Mouse (Mus musculus) G1E (cell line): ENCODE data around the gene Spaca4.

Experiments
- CTCF ChIP-seq: IDR thresholded peaks from 2 replicates; pipeline ENCODE4 v1.5.1; 2012; ENCODE audit warnings: low read depth, low read length, inconsistent platforms, mixed read lengths
- GATA1 ChIP-seq: IDR thresholded peaks from 2 replicates; pipeline ENCODE4 v1.6.1; 2012; ENCODE audit warnings: borderline replicate concordance, low read length, inconsistent platforms, mixed read lengths
- GATA2 ChIP-seq: IDR thresholded peaks from 2 replicates; pipeline ENCODE4 v1.6.1; 2012; ENCODE audit warnings: low read depth, low read length, inconsistent platforms, borderline replicate concordance

DNA sequence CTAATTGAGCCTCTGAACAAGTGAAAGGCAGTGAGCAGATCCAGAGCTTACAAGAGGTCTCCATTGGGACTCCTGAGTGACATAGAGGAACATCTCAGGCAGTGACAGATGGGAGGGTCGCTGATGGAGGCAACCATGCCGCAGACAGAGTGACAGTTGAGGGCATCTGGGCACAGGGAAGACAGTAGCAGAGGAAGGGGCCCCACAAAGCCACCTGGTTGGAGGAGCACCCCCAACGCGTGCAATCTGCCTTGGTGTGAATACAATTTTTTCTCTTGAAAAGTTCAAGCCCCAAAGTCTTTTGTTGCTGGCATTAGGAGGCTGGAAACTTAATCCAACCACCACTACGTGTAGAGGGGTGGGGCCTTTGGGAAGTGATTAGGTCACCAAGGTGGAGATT, 34.5 kb upstream of the Spaca4 start:
- TF ChIP-seq CTCF (no peak), GATA2 (no peak), GATA1 (no peak)
